Mouse (Mus musculus) liver, adult 2 months (tissue): Measurements from ENCODE around the gene Ccdc169.

ENCODE experiments used
- CTCF ChIP-seq: fragments of 200-500 bp; IDR thresholded peaks from 2 replicates; pipeline ENCODE4 v1.5.1; 2011; ENCODE audit warnings: low read depth, low read length, control low read depth
- POLR2A ChIP-seq: fragments of 200-500 bp; IDR thresholded peaks from 2 replicates; pipeline ENCODE4 v1.6.1; 2011; ENCODE audit warnings: low read length, control low read depth; ENCODE audit not compliant: insufficient read depth; ENCODE audit errors: extremely low read depth

GRCm38 (mm10) chr3:55212254-55212653 lies 75.1 kb downstream of the Ccdc169 start:
- no peak for TF ChIP-seq CTCF
- no peak for TF ChIP-seq POLR2A
